Mouse (Mus musculus) left cerebral cortex, postnatal 25 days (tissue): Measurements from ENCODE around the gene Zc3h10. TPM values are rescaled to one million over a fixed set of nuclear protein-coding genes. Genes with fewer than 3 reads are reported as not detected.

Experiments
- DNase-seq, 2 experiments: peaks; one replicate each; pipeline ENCODE4 v3.0.0; 2022; ENCODE audit warnings: low spot score in 2 of 2, mixed read lengths in 1 of 2
- intact Hi-C: fragments of 180-260 bp; cut with DNase I; formaldehyde crosslinking; loops from one replicate; pipeline ENCODE4 v1.15.1; 2025
- total RNA-seq, 2 experiments: library from RNA; stranded (reverse); gene quantifications; 2 replicates each; pipeline ENCODE4 v1.2.3; 2021

Zc3h10 gene
- total RNA-seq: 10 to 100 TPM; 13.2 to 13.5 TPM

DNA sequence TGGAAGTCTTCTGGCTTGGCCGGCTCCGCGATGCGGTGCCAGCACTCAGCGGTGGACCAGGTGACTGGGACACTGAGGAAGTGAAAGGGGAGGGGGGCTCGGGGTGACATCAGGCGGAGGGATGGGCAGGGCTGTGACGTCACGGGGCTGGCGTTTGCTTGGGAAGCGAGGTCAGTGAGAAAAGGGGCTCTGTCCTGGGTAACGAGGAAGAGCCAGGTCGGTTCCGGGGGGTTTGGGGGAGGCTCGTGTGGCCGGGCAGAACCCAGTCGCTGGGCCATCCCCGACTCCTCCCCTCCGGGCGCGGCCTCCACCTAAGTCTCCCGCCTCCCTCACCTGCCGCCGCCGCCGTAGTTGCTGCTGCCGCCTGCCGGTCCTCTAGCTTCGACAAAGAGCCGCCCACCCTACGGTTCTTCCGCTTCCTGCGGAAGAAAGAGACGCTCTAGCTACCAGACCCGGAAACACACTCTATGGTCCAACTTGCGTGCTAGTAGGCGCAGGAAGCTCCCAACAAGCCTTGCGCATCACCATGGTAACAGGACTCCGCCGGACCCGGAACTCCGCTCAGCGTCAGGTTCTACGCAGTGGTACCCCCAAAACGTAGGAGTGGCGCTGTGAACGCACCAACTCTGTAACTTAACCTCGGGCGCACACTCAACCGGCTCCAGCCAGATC, at the start of gene Zc3h10:
Zc3h10 (minus strand) TSS at position 414 of the 672 bp plus-strand sequence.
- peak; percentile 94 to 99 for DNase-seq
- intact Hi-C loops: loop anchor here (2.0 kb wide), 1 partner anchor 53 kb away; the partner anchor contains the start of gene Myl6

DNA sequence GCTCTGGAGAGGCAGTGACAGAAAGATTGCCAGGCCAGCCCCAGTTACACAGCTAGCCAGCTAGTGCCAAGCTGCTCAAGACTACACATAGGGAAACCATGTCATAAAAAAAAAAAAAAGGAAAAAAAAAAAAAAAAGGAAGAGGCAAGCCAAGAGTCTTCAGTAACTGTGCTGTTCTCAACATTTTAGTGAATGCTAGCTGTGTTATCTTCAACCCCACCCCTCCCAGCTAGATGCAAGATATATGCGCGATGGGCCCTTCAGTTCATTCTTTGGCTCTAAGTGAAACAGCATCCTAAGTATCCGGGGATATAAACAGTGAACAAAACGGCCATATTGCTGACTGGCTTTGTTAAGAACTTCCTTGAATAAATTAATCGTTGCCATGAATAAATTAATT, 45.2 kb upstream of the Zc3h10 start:
- intact Hi-C loops: no loop called here
- no peak for DNase-seq

DNA sequence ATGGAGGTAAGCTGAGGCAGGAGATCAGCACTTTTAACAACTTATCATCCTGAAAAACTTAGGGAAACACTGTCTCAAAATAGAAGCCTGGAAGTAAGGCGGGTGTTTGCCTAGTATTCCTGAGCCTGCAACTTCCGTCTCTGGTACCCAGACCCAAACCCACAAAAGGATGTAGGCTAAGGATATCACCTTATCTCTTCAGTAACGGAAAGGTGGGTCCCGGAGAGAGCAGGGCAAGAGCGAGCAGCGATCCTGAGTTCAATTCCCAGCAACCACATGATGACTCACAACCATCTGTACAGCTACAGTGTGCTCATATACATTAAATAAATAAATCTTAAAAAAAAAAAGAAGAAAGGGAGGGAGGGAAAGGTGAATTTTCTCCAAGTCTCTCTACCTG, 43.9 kb upstream of the Zc3h10 start:
- intact Hi-C loops: no loop called here
- DNase-seq: no peak

DNA sequence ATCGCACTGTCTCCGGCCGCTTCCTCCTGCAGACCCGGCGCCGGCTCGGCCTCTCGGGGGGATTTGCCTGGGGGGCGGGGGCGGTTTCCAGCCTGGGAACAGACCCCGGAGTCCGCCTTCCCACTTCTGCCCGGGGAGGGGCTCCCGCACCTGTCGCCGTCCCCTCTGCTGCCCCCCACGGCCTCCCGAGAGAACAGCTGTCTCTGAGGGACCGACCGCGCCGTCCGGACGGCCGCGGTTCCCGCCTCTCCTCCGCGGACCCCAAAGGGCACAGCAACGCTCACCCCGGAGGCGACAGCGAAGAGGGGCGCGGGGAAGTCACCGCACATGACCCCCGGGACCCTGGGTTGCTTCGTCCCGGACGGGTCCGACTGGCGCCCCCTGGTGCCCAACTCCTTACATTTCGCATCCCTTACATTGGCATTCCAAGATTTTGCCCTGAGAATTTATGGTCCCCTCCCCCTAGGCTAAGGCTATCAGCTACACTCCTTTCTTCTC, 42.7 kb upstream of the Zc3h10 start:
- DNase-seq: peak; percentile 26 to 33
- intact Hi-C loops: no loop called here

DNA sequence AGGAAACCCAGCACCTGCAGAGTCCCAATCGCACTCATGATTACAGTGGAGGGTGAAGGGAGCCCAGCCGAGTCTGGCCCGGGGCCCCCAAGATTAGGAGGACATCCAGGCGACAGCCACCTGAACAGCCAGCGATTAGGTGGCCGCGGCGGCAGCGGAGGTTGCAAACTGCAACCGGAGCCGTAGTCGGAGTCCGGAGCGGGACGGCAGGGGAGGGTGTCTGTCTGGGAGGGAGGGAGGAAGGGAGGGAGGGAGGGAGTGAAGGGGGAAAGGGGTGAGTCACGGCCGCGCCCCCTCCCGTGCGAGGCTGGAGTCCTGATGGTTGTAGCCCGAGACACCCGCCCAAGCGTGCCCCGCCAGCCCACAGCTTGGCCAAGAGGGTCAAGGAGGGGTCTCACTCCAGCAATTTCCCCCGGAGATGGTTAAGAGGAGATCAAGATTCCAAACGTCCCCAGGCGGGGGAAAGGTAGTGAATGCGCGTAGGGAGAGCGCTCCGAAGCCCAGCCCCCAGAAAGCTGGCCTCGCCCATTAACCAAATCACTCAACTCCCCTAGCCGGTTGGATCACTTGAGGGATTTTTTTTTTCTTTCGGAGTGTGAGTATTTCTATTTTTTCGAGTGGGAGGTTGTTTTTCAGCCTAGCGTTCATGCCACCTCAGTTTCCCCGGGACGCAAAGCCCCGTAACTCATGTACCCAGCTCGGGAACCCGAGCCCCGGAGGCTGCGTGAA, 42.1 kb upstream of the Zc3h10 start, which contains the start of gene Erbb3:
Erbb3 (minus strand) TSS at position 189 of the 729 bp plus-strand sequence.
- DNase-seq: peak in 1 of 2 experiments; percentile 18
- intact Hi-C loops: no loop called here

DNA sequence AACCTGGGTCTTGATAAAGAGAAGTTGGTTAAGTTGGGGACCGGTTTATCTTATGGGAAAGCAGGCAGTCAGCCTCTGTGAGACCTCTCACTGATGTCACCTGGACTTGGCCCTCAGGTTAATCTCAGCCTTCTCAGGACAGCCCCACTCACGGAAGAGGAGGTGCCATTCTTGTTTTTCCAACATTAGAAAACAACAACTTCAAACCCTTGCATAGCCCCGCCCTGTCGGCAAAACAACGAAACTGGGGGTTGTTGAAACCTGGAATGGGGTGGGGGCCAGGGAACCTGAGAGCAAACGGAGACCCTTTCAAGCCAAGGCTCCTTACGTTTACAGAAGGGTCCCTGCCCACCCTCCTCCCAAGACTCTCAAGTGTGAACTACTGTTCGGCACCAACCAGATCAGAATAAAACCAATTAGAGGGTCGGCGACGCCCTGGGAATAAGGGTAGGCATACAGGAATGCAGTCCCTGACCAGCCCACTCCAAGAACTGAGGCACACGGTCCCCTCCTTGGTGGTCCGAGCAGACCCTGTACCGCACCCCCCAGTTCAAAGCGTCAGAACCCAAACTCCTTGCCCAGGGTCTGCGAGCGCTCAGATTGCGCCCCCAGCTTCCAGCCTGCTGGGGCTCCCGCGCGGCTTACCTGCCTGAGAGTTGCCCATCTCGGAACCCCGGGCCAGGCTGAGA, 41.3 kb upstream of the Zc3h10 start:
- no peak for DNase-seq
- intact Hi-C loops: no loop called here

DNA sequence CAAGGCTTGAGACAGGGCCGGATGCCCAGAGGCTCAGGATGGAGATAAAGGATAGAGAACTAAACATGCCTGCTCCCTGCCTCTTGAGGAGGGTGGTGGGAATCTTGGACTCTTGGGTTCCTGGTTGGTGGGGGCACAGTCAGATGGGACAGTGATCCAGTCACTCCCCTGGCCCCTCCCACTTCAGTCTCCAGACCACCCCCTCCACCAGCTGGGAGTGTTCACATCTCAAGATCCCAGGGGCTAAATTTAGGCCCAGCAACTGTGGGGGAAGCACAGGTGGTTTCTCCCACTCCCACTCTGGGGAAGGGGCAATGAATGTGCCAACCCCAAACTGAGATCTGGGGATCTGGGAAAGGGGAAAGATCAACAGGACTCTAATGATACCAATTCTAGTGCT, 40.6 kb upstream of the Zc3h10 start:
- peak in 1 of 2 experiments; percentile 10 for DNase-seq
- intact Hi-C loops: no loop called here

DNA sequence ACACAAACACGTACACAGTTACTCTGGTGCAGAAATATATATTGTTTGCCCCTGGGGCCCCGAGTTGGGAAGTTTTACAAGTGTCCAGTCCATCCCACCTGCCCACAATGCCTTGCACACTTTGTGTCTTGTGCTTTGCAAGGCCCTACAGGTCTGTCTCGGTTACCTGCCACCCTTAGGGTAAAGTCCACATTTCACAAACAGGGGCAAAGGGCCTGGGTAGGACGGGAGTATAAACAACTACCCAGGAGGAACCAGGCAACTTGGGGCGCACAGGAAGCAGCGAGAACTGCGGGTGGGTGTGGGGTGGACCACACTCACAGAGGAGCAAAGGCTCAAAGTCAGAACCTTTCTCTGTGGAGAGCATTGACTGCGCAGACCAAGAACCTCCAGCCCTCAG, 40.1 kb upstream of the Zc3h10 start:
- DNase-seq: no peak
- intact Hi-C loops: no loop called here

DNA sequence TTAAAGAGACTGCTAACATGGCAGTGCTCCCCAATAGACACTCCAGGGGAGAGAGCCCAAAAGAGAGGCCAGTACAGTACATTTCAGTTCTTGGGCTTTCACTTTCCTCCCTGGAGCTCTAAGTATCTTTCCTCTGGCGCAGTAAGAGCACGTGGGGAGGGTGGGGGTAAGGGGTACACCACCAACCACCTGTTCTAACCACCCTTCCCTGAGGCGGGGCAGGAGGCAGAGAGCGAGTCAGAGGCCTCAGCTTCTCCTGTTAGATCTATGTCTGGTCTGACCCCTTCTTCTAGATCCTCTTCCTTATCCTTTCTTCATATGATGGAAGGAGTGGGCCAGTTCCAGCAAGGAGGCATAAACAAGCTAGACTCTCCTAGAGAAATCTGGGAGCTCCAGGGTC, 39.5 kb upstream of the Zc3h10 start:
- intact Hi-C loops: no loop called here
- DNase-seq: no peak

DNA sequence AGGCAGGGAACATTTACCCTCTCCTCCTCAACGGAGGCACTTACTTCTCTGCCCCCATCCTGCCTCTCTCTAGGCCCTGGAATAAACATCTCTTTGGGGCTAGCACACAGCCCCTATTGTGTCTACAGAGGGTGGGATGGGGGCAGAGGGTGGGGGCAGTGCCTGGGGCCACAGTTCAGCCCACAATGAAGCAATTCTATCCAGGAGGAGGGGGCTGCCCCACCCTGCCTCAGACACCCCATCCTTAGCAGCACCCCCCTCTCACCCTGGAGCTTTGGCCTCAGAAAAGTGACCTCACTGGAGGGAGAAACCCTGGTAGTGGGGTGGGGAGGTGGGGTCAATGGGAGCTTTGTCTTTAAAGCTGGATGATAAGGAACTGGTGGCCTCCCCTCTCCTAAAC, 39.0 kb upstream of the Zc3h10 start:
- intact Hi-C loops: no loop called here
- peak in 1 of 2 experiments; percentile 14 for DNase-seq

DNA sequence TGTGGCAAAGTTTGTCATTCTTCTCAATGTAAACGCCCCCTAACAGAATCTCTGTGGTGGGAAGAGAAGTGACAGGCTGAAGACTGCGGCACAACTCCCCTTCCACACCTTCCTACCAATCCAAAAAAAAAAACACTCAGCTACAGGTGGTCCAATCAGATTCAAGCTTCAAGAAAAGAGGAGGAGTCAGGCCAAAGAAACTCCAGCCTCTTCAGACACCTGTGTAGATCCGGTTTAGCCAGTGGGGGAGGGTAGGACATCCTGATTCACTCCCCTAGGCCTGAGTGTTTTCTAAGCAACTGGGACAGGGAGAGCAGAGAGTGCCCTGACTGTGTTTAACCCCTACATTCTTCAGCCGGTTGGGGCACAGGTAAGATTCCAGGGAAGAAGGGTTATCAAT, 36.8 kb upstream of the Zc3h10 start:
- DNase-seq: no peak
- intact Hi-C loops: no loop called here

DNA sequence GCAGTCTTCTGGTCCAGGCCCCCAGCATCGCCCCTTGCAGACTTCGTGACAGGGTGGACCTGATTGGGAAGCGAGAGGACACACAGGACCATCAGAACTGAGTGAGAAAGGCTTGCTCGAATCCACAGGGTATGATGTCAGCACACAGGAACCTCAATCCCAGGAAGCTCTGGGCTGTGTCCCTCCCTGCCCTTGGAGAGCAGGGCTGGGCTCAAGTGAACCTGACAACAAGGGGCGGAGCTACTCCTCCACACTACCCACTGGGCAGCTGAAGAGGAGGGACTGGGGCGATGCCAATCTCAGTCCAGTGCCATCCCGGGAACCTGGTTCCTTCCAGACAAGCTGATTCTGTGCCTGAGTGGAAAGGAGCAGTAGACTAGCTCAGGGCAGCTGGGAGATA, 36.1 kb upstream of the Zc3h10 start:
- intact Hi-C loops: no loop called here
- DNase-seq: no peak

DNA sequence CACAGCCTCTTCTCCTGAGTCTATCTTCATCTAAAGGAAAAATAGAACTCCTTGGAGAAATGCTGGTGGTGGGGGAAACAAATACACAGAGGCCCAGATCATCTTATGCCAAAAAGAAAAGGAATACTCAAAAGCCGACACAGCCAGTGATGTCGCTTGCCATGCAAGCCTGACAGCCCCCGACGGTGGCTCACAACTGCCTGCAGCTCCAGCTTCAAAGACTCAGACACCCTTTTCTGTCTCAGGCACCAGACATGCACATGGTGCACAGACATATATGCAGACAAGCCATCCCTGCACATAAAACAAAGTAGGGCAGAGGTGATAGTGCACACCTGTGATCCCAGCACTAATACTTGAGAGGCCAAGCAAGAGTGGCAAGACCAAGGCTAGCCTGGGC, 32.2 kb upstream of the Zc3h10 start:
- no peak for DNase-seq
- intact Hi-C loops: no loop called here

DNA sequence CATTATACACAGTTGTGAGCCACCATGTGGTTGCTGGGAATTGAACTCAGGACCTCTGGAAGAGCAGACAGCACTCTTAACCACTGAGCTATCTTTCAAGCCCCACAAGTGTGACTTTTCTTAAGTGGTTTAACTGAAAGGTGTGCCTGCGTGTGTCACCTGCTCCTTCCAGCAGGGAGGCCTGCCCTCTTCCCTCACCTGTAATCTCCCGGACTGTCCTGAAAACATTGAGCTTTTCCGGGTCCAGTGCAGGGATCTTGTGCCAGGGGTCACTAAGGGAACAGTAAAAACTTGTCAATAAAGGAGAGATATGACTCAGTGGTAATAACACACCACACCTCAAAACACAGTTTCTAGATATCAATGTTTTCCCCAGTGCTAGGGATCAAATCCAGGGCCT, 31.7 kb upstream of the Zc3h10 start:
- no peak for DNase-seq
- intact Hi-C loops: no loop called here

DNA sequence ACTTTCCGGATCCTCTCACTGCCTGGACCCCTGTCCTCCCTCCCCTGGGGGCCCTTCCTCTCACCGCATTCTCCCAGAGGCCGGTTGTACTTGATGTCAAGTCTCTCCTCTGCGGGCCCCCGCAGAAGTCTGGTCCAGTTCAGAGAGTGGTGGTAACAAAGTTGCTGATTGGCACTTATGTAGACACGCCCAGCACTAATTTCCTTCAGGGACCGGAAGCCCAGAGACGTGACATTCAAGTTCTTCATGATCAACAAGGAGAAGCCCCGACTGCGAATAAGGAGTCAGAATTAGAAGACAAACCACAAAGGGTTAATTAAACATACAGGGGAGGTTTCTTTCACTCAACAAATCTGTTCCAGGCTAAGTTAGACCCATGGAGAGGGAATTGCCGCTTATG, 30.8 kb upstream of the Zc3h10 start:
- DNase-seq: no peak
- intact Hi-C loops: no loop called here

DNA sequence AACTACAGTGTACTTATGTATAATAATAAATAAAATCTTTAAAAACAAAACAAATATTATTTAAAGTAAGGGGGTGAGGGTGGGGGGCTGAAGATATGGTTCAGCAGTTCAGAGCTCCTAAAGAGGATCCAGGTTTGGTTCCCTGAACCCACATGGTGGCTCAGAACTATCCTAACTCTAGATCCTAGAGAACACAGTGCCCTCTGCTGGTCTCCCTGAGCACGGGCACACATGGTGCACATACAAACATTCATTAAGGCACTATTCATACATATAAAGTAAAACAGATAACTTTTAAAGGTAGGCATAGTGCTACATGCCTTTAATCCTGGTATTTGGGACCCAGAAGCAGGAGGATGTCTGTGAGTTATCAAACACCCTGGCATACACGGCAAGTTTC, 27.5 kb upstream of the Zc3h10 start:
- DNase-seq: no peak
- intact Hi-C loops: no loop called here

DNA sequence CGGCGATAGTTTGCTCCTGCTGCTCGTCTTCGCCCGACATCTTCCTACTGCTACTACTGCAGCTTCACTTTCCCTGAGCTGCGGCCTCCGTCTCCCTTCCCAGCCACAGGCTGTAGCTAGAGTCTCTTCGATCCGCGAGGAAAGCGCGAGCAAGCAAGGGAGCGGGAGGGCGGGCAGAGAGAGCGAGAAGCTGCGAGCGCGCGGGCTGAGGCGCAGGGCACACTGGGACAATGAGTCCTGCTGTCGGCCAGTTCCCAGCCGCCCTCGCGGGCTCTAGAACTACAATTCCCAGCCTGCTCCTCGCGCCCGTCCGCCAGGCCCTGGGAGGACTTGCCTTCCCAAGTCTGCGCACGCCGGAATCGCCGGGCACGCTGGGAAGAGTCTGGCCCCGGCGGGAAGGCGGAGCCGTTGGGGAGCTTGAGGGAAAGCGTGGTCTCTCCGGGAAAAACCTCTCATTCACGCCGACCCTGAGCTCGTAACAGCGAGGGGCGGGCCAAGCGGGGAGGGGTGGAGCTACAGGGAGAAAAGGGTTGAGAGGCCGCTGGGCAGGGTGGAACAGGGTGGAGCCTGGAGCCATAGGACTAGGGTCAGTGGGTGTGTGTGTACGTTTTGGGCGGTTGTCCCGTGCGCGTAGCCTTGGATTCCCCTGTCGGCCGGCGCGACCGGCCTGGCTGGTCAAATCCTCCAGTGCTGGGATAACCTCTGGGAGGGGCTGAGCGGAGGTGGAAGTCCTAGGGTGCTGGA, 18.4 kb upstream of the Zc3h10 start, which contains the start of gene Pa2g4:
Pa2g4 (minus strand) TSS at position 200 of the 744 bp plus-strand sequence.
- intact Hi-C loops: loop anchor here (1.0 to 5.0 kb wide), 4 partner anchors 17 to 106 kb away; partner anchors contain the start of genes Rpl41, Rps26 and Suox
- peak; percentile 98 to 99 for DNase-seq

DNA sequence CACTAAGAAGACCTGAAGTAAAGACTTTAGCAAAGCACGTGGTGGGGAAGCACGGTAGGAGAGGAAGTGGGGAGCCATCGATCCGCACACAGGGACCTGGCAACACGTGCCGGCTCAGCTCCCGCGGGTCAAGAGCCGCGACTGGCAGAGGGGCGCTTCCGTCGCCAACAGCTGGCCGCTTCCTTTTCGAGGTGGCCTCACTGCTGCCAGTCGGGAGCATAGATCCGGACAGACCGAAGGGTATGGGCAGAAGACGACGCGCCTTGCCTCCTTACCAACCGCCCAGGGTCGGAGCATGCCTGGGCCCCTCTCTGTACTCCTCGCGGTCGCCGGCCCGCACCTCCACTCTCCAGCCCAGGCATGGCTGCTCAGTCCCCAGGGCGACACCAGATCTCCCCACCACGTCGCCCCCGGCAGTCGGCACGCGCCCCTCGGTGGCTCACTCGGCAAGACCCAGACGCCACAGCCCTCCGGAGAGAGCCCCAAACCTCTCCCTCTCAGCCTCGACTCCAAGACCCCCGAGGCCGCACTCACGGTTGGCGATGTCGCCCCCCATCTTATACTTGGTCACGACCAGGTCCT, 17.7 kb upstream of the Zc3h10 start:
- DNase-seq: no peak
- intact Hi-C loops: loop anchor here (5.0 kb wide), 2 partner anchors 47 to 107 kb away; partner anchors contain the start of gene Suox

DNA sequence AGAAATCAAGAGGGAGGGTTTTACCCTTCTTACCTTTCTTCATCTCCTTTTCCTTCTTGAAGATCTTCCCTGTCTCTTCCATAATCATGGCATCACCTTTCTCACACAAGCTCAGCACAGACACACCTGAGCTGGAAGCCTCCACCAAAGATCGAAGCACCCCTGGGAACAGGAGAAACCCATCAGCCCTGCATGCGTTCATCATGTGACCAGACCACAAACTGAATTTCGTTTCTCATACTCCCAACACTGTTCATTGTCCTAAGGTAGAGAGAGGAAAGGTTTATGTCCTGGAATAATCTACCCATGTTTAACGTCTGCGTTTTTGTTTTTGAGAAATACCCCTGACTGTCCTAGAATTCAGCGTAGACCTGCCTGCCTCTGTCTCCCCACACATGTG, 16.0 kb upstream of the Zc3h10 start:
- DNase-seq: no peak
- intact Hi-C loops: no loop called here
